Mouse (Mus musculus) intestine, embryonic 14.5 days (tissue): ENCODE data around the gene Trio. TPM values are rescaled to one million over a fixed set of nuclear protein-coding genes. Genes with fewer than 3 reads are reported as not detected.

ENCODE experiments used
- ATAC-seq: fragments of 200-750 bp; cut with Nextera tagmentation; replicated peaks from 2 replicates; pipeline ENCODE4 v1.8.0; 2017; ENCODE audit warnings: low read depth, moderate number of reproducible peaks, moderate TSS enrichment, moderate library complexity; ENCODE audit not compliant: low FRiP score, low TSS enrichment
- DNase-seq: peaks from one replicate; pipeline ENCODE4 v3.0.0-alpha.2; 2018; ENCODE audit warnings: low spot score
- H3K27ac ChIP-seq: fragments of 300-500 bp; sonication (generic); 2 replicates; pipeline ENCODE4 v1.5.1; 2014; ENCODE audit warnings: low read depth, mild to moderate bottlenecking, control low read depth
- H3K27me3 ChIP-seq: fragments of 300-500 bp; sonication (generic); replicated peaks from 2 replicates; pipeline ENCODE4 v1.6.1; 2014; ENCODE audit warnings: low read length, control low read depth; ENCODE audit not compliant: control insufficient read depth, insufficient read depth
- H3K36me3 ChIP-seq: fragments of 300-500 bp; sonication (generic); 2 replicates; pipeline ENCODE4 v1.6.1; 2014; ENCODE audit warnings: low read length, control low read depth; ENCODE audit not compliant: control insufficient read depth, insufficient read depth
- H3K4me1 ChIP-seq: fragments of 300-500 bp; sonication (generic); replicated peaks from 2 replicates; pipeline ENCODE4 v1.6.1; 2014; ENCODE audit warnings: low read length, control low read depth, mixed read lengths; ENCODE audit not compliant: control insufficient read depth, insufficient read depth
- H3K4me2 ChIP-seq: fragments of 300-500 bp; sonication (generic); 2 replicates; pipeline ENCODE4 v1.6.1; 2014; ENCODE audit warnings: low read length
- H3K4me3 ChIP-seq: fragments of 300-500 bp; sonication (generic); 2 replicates; pipeline ENCODE4 v1.5.1; 2014; ENCODE audit warnings: low read depth, low read length, control low read depth, mixed read lengths
- H3K9ac ChIP-seq: fragments of 300-500 bp; sonication (generic); 2 replicates; pipeline ENCODE4 v1.6.1; 2014; ENCODE audit warnings: mild to moderate bottlenecking, low read length
- H3K9me3 ChIP-seq: fragments of 300-500 bp; sonication (generic); 2 replicates; pipeline ENCODE4 v1.6.1; 2016; ENCODE audit warnings: low read length, control low read depth; ENCODE audit not compliant: control insufficient read depth
- WGBS: fragments of 180-500 bp; shearing (Covaris S2); extraction: QIAGEN DNeasy Blood & Tissue Kit; methylation state at CpG from one replicate; pipeline ENCODE4 v1.1.7; 2014; 5-methylcytosine and 5-hydroxymethylcytosine counted together
- polyA plus RNA-seq: library from polyadenylated mRNA; unstranded; fragments of >200 nt; fragmentation: Nextera tagmentation; extraction: Ambion mirVana; gene quantifications from 2 replicates; pipeline ENCODE4 v1.2.1, GENCODE M21; 2014

Trio gene
- polyA plus RNA-seq, 1 experiment from 2014 or later, result 34.7 TPM

DNA sequence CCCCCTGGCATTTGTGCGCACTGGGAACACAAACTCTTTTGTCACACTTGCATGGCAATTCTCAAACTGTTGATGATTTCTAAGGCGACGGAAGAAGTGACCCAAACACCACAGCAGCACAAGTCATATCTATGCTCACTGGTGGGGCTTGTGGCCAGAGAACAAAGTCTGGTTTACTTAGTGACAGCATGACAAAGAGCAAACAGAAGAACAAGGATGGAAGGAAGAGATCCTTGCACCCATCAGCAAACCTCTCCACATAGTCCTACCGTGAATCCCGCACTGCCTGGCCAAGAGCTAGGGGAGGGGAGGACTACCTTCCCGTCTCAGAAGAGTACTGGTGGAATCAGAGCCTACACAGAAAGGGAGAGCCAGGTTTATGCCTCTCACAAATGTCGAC is 115.5 kb downstream of the Trio start:
- Histone ChIP-seq H3K36me3 (peaks cover 10% of the 10 kb centered on the region; the same call in 1 of the 2 replicates), H3K9ac (no peak overlapping the region), H3K9me3 (no peaks in the 10 kb centered on the region), H3K27me3 (no peaks in the 10 kb centered on the region), H3K4me2 (no peak overlapping the region), H3K4me1 (peaks cover 7% of the 10 kb centered on the region), H3K4me3 (no peak overlapping the region), H3K27ac (no peak overlapping the region)
- 75% methylated on average over 7 of the region's 7 CpGs for WGBS
- no peak for DNase-seq
- peak; percentile 59; the same call in 1 of the 2 replicates for ATAC-seq

DNA sequence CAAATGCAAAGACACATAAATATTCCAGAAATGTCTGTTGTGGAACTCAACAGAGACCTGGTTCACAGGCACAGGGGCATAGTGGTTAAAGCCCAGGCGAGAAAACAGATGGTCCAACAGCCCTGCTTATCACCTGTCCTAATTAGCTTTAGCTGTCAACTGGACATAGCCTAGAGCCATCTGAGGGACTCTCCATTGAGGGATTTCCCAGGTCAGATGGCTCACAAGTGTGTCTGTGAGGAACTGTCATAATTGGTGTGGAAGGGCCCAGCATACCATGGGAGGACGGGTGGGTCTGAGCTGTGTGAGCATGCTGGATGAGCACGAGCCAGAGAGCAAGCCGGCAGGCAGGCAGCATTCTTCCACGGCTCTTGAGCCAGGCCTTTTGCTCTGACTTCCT is 118.0 kb downstream of the Trio start:
- DNase-seq (no peak), ATAC-seq (no peak)
- Histone ChIP-seq H3K27ac (no peak overlapping the region), H3K4me2 (no peak overlapping the region), H3K36me3 (peaks cover 21% of the 10 kb centered on the region), H3K27me3 (no peaks in the 10 kb centered on the region), H3K9me3 (no peaks in the 10 kb centered on the region), H3K4me3 (no peak overlapping the region), H3K4me1 (peaks cover 7% of the 10 kb centered on the region), H3K9ac (no peak overlapping the region)
- 41% methylated on average over 5 of the region's 5 CpGs for WGBS

DNA sequence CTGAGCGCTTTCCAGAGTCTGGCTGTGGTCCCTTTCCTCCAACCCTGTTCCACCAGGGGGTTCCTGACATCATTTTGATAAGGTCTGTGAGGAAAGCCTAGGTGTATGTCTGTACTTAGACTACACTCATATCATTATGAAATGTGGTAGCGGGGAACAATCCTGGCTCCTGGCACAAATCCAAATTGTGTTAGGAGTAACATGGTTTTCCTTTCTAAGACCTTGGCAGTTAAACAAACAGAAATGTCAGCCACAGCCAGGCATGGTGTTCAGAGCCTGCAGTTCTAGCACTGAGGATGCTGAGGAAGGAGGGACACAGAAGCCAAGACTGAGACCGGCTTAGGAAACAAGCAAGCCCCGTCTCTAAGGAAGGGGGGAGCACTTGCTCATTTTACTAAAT is 119.2 kb downstream of the Trio start:
- H3K4me2 ChIP-seq, result no peak overlapping the region
- peaks cover 22% of the 10 kb centered on the region for H3K36me3 ChIP-seq
- DNase-seq (no peak), ATAC-seq (no peak)
- no peak overlapping the region for H3K27ac ChIP-seq
- H3K9ac ChIP-seq, result no peak overlapping the region
- no peaks in the 10 kb centered on the region for H3K9me3 ChIP-seq
- H3K4me3 ChIP-seq, result no peak overlapping the region
- 65% methylated on average over 4 of the region's 4 CpGs for WGBS
- no peaks in the 10 kb centered on the region for H3K27me3 ChIP-seq
- H3K4me1 ChIP-seq, result peaks cover 7% of the 10 kb centered on the region

- no peaks in the 10 kb centered on the region for H3K27me3 ChIP-seq
- no peak overlapping the region for H3K4me3 ChIP-seq
- H3K36me3 ChIP-seq, result peaks cover 25% of the 10 kb centered on the region
- H3K4me2 ChIP-seq, result no peak overlapping the region
- H3K4me1 ChIP-seq, result peaks cover 7% of the 10 kb centered on the region
- ATAC-seq (no peak), DNase-seq (peak; percentile 76)
- WGBS, result 74% methylated on average over 6 of the region's 6 CpGs
- no peak overlapping the region for H3K9ac ChIP-seq
- H3K9me3 ChIP-seq, result no peaks in the 10 kb centered on the region
- H3K27ac ChIP-seq, result no peak overlapping the region
Observed at GRCm38 (mm10) chr15:27905341-27905740, 120.3 kb downstream of the Trio start.

DNA sequence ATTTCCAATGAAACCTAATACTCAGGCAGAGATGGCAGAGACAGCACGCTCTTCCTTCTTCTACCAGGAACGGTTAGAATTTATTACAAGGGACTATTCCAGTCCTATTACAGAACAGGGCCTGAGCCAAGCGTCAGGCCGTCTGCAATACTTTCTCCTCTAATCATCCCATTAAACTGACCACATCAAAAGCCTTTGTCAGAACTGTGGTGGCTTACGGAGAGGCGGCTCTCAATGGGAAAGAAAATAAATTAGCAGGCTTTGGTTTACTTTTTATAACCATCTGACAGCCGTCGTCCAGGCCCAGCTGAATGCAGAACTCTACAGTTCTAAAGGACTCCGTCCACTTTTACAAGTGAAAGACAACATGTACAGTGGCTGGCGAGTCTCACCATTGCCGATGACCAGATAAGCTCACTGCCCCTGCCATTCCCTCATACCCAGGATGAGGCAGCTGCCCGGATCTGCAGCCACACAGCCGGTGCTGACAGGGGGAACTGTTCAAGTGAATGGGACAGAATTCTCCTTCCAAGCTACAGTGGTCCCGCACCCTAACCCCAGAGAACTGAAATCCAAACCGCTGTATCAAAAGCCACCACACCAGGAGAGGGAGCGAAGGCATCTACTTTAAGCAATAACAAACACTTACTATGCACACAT is 121.2 kb downstream of the Trio start:
- no peak for DNase-seq
- no peak overlapping the region for H3K9ac ChIP-seq
- ATAC-seq, result no peak
- H3K27ac ChIP-seq, result no peak overlapping the region
- no peaks in the 10 kb centered on the region for H3K9me3 ChIP-seq
- H3K4me1 ChIP-seq, result peaks cover 10% of the 10 kb centered on the region
- H3K36me3 ChIP-seq, result peaks cover 31% of the 10 kb centered on the region
- no peaks in the 10 kb centered on the region for H3K27me3 ChIP-seq
- 71% methylated on average over 16 of the region's 16 CpGs for WGBS
- no peak overlapping the region for H3K4me2 ChIP-seq
- H3K4me3 ChIP-seq, result no peak overlapping the region

GRCm38 (mm10) chr15:27901200-27901599 is 124.4 kb downstream of the Trio start:
- DNase-seq, result no peak
- no peak overlapping the region for H3K4me3 ChIP-seq
- no peaks in the 10 kb centered on the region for H3K27me3 ChIP-seq
- H3K4me2 ChIP-seq, result no peak overlapping the region
- ATAC-seq, result no peak
- peaks cover 54% of the 10 kb centered on the region for H3K36me3 ChIP-seq
- no peak overlapping the region for H3K9ac ChIP-seq
- 89% methylated on average over 15 of the region's 15 CpGs for WGBS
- 0 out of 2 replicates have a peak, but pooled peaks cover 8% of the 10 kb centered on the region for H3K4me1 ChIP-seq
- no peaks in the 10 kb centered on the region for H3K9me3 ChIP-seq
- no peak overlapping the region for H3K27ac ChIP-seq

DNA sequence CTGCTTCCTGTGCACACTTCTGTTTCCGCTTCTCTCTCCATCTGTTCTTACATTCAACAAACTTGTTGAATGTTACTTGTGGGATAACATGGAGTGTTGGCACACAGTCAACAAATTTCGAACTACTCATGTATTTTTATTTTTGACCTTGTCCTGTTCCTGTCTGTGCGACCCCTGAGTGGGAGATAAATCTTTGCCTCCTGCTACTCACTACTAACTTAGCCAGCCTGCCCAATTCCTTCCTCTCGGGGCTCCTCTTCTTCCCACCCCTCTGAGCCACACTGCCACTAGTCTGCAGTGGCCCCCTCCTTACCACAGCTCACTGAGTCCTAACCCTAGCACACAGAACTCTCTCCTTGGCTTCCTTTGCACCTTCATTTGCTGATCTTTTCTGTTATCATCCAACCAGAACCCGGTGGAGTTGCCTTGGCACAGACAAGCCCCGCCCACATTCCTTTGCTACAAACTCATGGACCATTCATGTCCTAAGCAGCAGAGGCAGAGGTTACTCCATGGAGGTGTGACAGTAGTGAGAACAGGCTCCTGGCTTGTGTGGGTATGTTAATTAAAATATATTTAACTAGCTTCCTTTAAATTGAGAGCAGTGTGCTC is 126.7 kb downstream of the Trio start:
- Histone ChIP-seq H3K9ac (no peak overlapping the region), H3K4me2 (no peak overlapping the region), H3K9me3 (no peaks in the 10 kb centered on the region), H3K27me3 (no peaks in the 10 kb centered on the region), H3K4me3 (no peak overlapping the region), H3K27ac (no peak overlapping the region), H3K4me1 (0 out of 2 replicates have a peak, but pooled peaks cover 8% of the 10 kb centered on the region), H3K36me3 (peaks cover 70% of the 10 kb centered on the region)
- 59% methylated on average over 6 of the region's 6 CpGs for WGBS
- DNase-seq (no peak), ATAC-seq (no peak)

- ATAC-seq, result no peak
- no peak overlapping the region for H3K4me2 ChIP-seq
- no peaks in the 10 kb centered on the region for H3K9me3 ChIP-seq
- H3K4me3 ChIP-seq, result no peak overlapping the region
- H3K36me3 ChIP-seq, result peaks cover 81% of the 10 kb centered on the region
- no peak for DNase-seq
- 0 out of 2 replicates have a peak, but pooled peaks cover 2% of the 10 kb centered on the region for H3K4me1 ChIP-seq
- 89% methylated on average over 12 of the region's 12 CpGs for WGBS
- no peak overlapping the region for H3K27ac ChIP-seq
- H3K9ac ChIP-seq, result no peak overlapping the region
- H3K27me3 ChIP-seq, result no peaks in the 10 kb centered on the region
Observed at GRCm38 (mm10) chr15:27894112-27894511, 131.5 kb downstream of the Trio start.

- H3K9me3 ChIP-seq, result no peaks in the 10 kb centered on the region
- peaks cover 75% of the 10 kb centered on the region for H3K36me3 ChIP-seq
- H3K4me2 ChIP-seq, result no peak overlapping the region
- WGBS, result 66% methylated on average over 5 of the region's 5 CpGs
- no peaks in the 10 kb centered on the region for H3K27me3 ChIP-seq
- no peak for ATAC-seq
- no peaks in the 10 kb centered on the region for H3K4me1 ChIP-seq
- no peak overlapping the region for H3K9ac ChIP-seq
- no peak for DNase-seq
- H3K4me3 ChIP-seq, result no peak overlapping the region
- no peak overlapping the region for H3K27ac ChIP-seq
Observed at GRCm38 (mm10) chr15:27892029-27892428, 133.6 kb downstream of the Trio start.
